Comparison of ENCODE assay signal across 23 mouse cellular contexts in the genomic region with DNA sequence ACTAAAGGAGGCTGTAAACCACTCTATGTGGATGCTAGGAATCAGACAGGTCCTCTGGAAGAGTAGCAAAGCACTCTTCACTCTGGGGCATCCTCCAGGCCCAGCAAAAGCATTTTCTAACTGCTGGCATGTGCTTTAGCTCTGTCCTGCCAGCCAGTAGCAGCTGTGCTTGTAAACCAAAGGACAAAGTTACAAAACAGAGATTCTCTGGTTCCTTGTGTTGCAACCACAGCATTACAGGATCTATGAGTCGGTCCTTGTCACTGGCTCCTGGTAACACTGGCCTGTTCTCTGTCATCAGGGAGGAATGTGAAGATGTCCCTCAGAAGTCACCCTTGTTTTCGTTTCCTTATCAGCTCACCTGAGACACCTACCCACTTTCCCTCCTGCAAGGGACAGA. TPM values are rescaled to one million over a fixed set of nuclear protein-coding genes. Genes with fewer than 3 reads are reported as not detected.
A peak's percentile ranks its signal among the peaks of the same experiment; 100 is the strongest.
DNase-seq lines count a peak whose midpoint lies in the region; ATAC-seq and TF ChIP-seq lines count a peak whose summit lies in the region.
"Had no signal": no experiment of that assay in that cellular context is flagged by ENCODE, and none has a peak within 500 bp of the region (broad histone marks: within the 10 kb centered on the region; RNA-seq: fewer than 3 reads in every experiment).

No protein-coding gene starts in this region.

- no peak overlapping the region for H3K4me2 ChIP-seq in lung, postnatal 0 days (replicated peaks; ENCODE audit: low read depth, low read length)
- H3K4me2 ChIP-seq: forebrain, embryonic 13.5 days; heart, embryonic 12.5 days; hindbrain, embryonic 15.5 days had no signal

- H3K9ac ChIP-seq in lung, postnatal 0 days (replicated peaks; ENCODE audit: low read depth) = no peak overlapping the region
- H3K9ac ChIP-seq: forebrain, embryonic 13.5 days; forebrain, postnatal 0 days; heart, embryonic 12.5 days; hindbrain, embryonic 15.5 days had no signal

- no peaks in the 10 kb centered on the region; the same call in 1 of the 2 replicates for H3K27me3 ChIP-seq in lung, postnatal 0 days (replicated peaks; ENCODE audit: insufficient read depth, low read length)

- no peak for TF ChIP-seq CTCF in lung, postnatal 0 days (IDR thresholded peaks at IDR 0.05)

- intact Hi-C loops in heart, postnatal 14 days (cut with DNase I) = no loop called here

- WGBS in lung, postnatal 0 days = 42% methylated on average over 2 of the region's 2 CpGs

- no peak for TF ChIP-seq EP300 in lung, postnatal 0 days (IDR thresholded peaks at IDR 0.05)

- no peaks in the 10 kb centered on the region for H3K4me1 ChIP-seq in lung, postnatal 0 days (ENCODE audit: insufficient read depth, low read depth, low read length)

- H3K4me3 ChIP-seq in lung, postnatal 0 days (ENCODE audit: low read depth, low read length) = no peak overlapping the region
- H3K4me3 ChIP-seq: embryonic facial prominence, embryonic 10.5 days; forebrain, embryonic 13.5 days; heart, embryonic 12.5 days; hindbrain, embryonic 15.5 days had no signal

- H3K9me3 ChIP-seq in lung, postnatal 0 days (ENCODE audit: low read length) = no peaks in the 10 kb centered on the region
- H3K9me3 ChIP-seq: embryonic facial prominence, embryonic 10.5 days; forebrain, embryonic 13.5 days; heart, embryonic 12.5 days; hindbrain, embryonic 15.5 days had no signal

- ATAC-seq in lung, postnatal 0 days = 0 out of 2 replicates have a peak, but pooled peaks have one; percentile 8
- peak; percentile 53; the same call in 1 of the 2 replicates for ATAC-seq in granulocyte monocyte progenitor cell, adult 5-6 weeks (replicated peaks; ENCODE audit: poor library complexity, severe bottlenecking)
- ATAC-seq: forebrain, embryonic 13.5 days; forebrain, postnatal 0 days; intestine, postnatal 0 days had no signal

- H3K27ac ChIP-seq in lung, postnatal 0 days (ENCODE audit: low read length) = no peak overlapping the region
- H3K27ac ChIP-seq: embryonic facial prominence, embryonic 10.5 days; forebrain, embryonic 13.5 days; hindbrain, embryonic 15.5 days had no signal

- no peak for DNase-seq in lung, postnatal 0 days (ENCODE audit: low spot score)
- DNase-seq in lung, postnatal 25 days (ENCODE audit: low spot score) = no peak
- DNase-seq in Muller cell, postnatal 12 days (ENCODE audit: inconsistent ontology term) = peak; percentile 40
- DNase-seq in heart, postnatal 14 days = no peak
- no peak for DNase-seq in left cerebral cortex, adult 11 months (ENCODE audit: low spot score)
- no peak for DNase-seq in MN1 (ENCODE audit: low spot score)
- DNase-seq: adrenal gland, postnatal 10 days; cerebellum, adult 11-12 months; cerebellum, adult 9-11 months; cerebellum, postnatal 36 days; forebrain, postnatal 0 days; gastrocnemius, postnatal 36 days; heart, adult 18-20 months; heart, postnatal 36 days had no signal

- H3K36me3 ChIP-seq in lung, postnatal 0 days (ENCODE audit: insufficient read depth, low read length) = no peaks in the 10 kb centered on the region
- H3K36me3 ChIP-seq: embryonic facial prominence, embryonic 10.5 days; heart, embryonic 12.5 days; hindbrain, embryonic 15.5 days had no signal

RNA-seq across cellular contexts. Expression of a gene that starts 4.5 kb away (rescaled TPM):
- 0.98 and 1.5 TPM in 2 replicates for polyA plus RNA-seq in lung, postnatal 0 days (2015; fragmentation: Nextera tagmentation; extraction: Ambion mirVana)
- total RNA-seq in granulocyte monocyte progenitor cell, adult 5-6 weeks (2014; fragmentation: Nextera tagmentation) = 0.52 TPM in 1 of 2 replicates, not detected in the other
- total RNA-seq in granulocyte monocyte progenitor cell, adult 5-6 weeks (2017) = not detected in 2 replicates
- total RNA-seq in heart, postnatal 14 days (2021) = not detected
- total RNA-seq: forebrain, postnatal 0 days; gastrocnemius, adult 8-10 months; gastrocnemius, postnatal 36 days; heart, adult 18-20 months; heart, postnatal 36 days; MEL had no signal
- polyA plus RNA-seq: C2C12; forebrain, embryonic 13.5 days; heart, embryonic 12.5 days had no signal
